Mouse (Mus musculus): Measurements from ENCODE around the gene Esrrg.

- TF ChIP-seq CTCF (IDR thresholded peaks at IDR 0.05; ENCODE audit: extremely low read depth, insufficient read depth, insufficient read length, insufficient replicate concordance) (no peak), POLR2A (IDR thresholded peaks at IDR 0.05; ENCODE audit: low read depth, low read length) (no peak)
These were observed 21.8 kb downstream of the Esrrg start for GRCm38 (mm10) chr1:187630361-187630760.
